Mouse (Mus musculus) heart, embryonic 12.5 days (tissue): Measurements from ENCODE around the gene Nrip3. TPM values are rescaled to one million over a fixed set of nuclear protein-coding genes. Genes with fewer than 3 reads are reported as not detected.
A peak's percentile ranks its signal among the peaks of the same experiment; 100 is the strongest.

Source experiments
- ATAC-seq: fragments of 200-750 bp; cut with Nextera tagmentation; 2 replicates; pipeline ENCODE4 v1.8.0; 2017; ENCODE audit warnings: moderate TSS enrichment, moderate library complexity; ENCODE audit not compliant: insufficient number of reproducible peaks, low FRiP score
- H3K27ac ChIP-seq: fragments of 300-500 bp; sonication (generic); 2 replicates; pipeline ENCODE4 v1.5.1; 2016; ENCODE audit warnings: mild to moderate bottlenecking, moderate library complexity; ENCODE audit not compliant: poor library complexity, severe bottlenecking
- H3K27me3 ChIP-seq: fragments of 300-500 bp; sonication (generic); replicated peaks from 2 replicates; pipeline ENCODE4 v1.6.1; 2016; ENCODE audit warnings: mild to moderate bottlenecking, moderate library complexity
- H3K36me3 ChIP-seq: fragments of 300-500 bp; sonication (generic); 2 replicates; pipeline ENCODE4 v1.6.1; 2016; ENCODE audit warnings: mild to moderate bottlenecking, moderate library complexity
- H3K4me1 ChIP-seq: fragments of 300-500 bp; sonication (generic); replicated peaks from 2 replicates; pipeline ENCODE4 v1.6.1; 2016; ENCODE audit warnings: mild to moderate bottlenecking
- H3K4me2 ChIP-seq: fragments of 300-500 bp; sonication (generic); 2 replicates; pipeline ENCODE4 v1.6.1; 2016; ENCODE audit warnings: mild to moderate bottlenecking, moderate library complexity
- H3K4me3 ChIP-seq: fragments of 300-500 bp; sonication (generic); 2 replicates; pipeline ENCODE4 v1.5.1; 2016; ENCODE audit warnings: mild to moderate bottlenecking
- H3K9ac ChIP-seq: fragments of 300-500 bp; sonication (generic); 2 replicates; pipeline ENCODE4 v1.6.1; 2016; ENCODE audit warnings: mild to moderate bottlenecking, moderate library complexity
- H3K9me3 ChIP-seq: fragments of 300-500 bp; sonication (generic); replicated peaks from 2 replicates; pipeline ENCODE4 v1.6.1; 2016; ENCODE audit warnings: mild to moderate bottlenecking, moderate library complexity
- WGBS: fragments of 180-500 bp; shearing (Covaris S2); methylation state at CpG from one replicate; pipeline ENCODE4 v1.1.7; 2016; 5-methylcytosine and 5-hydroxymethylcytosine counted together
- polyA plus RNA-seq: library from polyadenylated mRNA; unstranded; fragments of >200 nt; fragmentation: Nextera tagmentation; extraction: Ambion mirVana; gene quantifications from 2 replicates; pipeline ENCODE4 v1.2.1, GENCODE M21; 2016

Gene Nrip3
- polyA plus RNA-seq, 1 experiment from 2014 or later, result 1.0 TPM

- Histone ChIP-seq H3K27me3 (no peaks in the 10 kb centered on the region), H3K36me3 (peaks cover 29% of the 10 kb centered on the region), H3K9me3 (no peaks in the 10 kb centered on the region), H3K9ac (no peak overlapping the region), H3K4me1 (0 out of 2 replicates have a peak, but pooled peaks cover 2% of the 10 kb centered on the region), H3K27ac (no peak overlapping the region), H3K4me2 (no peak overlapping the region), H3K4me3 (no peak overlapping the region)
- WGBS, result 76% methylated on average over 4 of the region's 4 CpGs
- no peak for ATAC-seq
Observed at GRCm38 (mm10) chr7:109734806-109735205, 47.0 kb downstream of the Nrip3 start.

GRCm38 (mm10) chr7:109731626-109732025 is 50.2 kb downstream of the Nrip3 start, which contains the start of gene Ascl3:
Gene Ascl3, minus strand, starts transcription at chr7:109731726.
- Histone ChIP-seq H3K27me3 (no peaks in the 10 kb centered on the region), H3K4me3 (no peak within 1 kb of the TSS), H3K9ac (no peak within 1 kb of the TSS), H3K4me2 (no peak within 1 kb of the TSS), H3K4me1 (peaks cover 12% of the 10 kb centered on the region), H3K9me3 (no peaks in the 10 kb centered on the region), H3K36me3 (peaks cover 15% of the 10 kb centered on the region), H3K27ac (no peak within 1 kb of the TSS)
- ATAC-seq, result no peak
- 81% methylated on average over 5 of the region's 5 CpGs for WGBS

- ATAC-seq, result no peak
- WGBS, result 87% methylated on average over 5 of the region's 5 CpGs
- no peaks in the 10 kb centered on the region for H3K36me3 ChIP-seq
Observed at GRCm38 (mm10) chr7:109723697-109724096, 58.1 kb downstream of the Nrip3 start, which contains the start of gene BC051019. Gene BC051019, minus strand, starts transcription at chr7:109723850.

GRCm38 (mm10) chr7:109723114-109723513 is 58.7 kb downstream of the Nrip3 start:
- no peak overlapping the region for H3K4me3 ChIP-seq

More at GRCm38 (mm10) chr7:109723697-109724096, 58.1 kb downstream of the Nrip3 start, which contains the start of gene BC051019:
- no peak within 1 kb of the TSS for H3K4me2 ChIP-seq
- H3K9me3 ChIP-seq, result no peaks in the 10 kb centered on the region
- H3K9ac ChIP-seq, result no peak within 1 kb of the TSS
- no peaks in the 10 kb centered on the region for H3K27me3 ChIP-seq
- H3K27ac ChIP-seq, result no peak within 1 kb of the TSS; the same call in 1 of the 2 replicates
- H3K4me3 ChIP-seq, result no peak within 1 kb of the TSS
- peaks cover 2% of the 10 kb centered on the region; the same call in 1 of the 2 replicates for H3K4me1 ChIP-seq

GRCm38 (mm10) chr7:109722618-109723017 is 59.2 kb downstream of the Nrip3 start:
- no peak overlapping the region for H3K27ac ChIP-seq
- H3K4me3 ChIP-seq, result no peak overlapping the region
- no peaks in the 10 kb centered on the region for H3K27me3 ChIP-seq
- H3K4me1 ChIP-seq, result no peaks in the 10 kb centered on the region
- H3K9me3 ChIP-seq, result no peaks in the 10 kb centered on the region
- no peak overlapping the region for H3K9ac ChIP-seq
- WGBS, result 93% methylated on average over 2 of the region's 2 CpGs
- no peak for ATAC-seq
- H3K36me3 ChIP-seq, result no peaks in the 10 kb centered on the region
- no peak overlapping the region for H3K4me2 ChIP-seq

More at GRCm38 (mm10) chr7:109723114-109723513, 58.7 kb downstream of the Nrip3 start:
- 91% methylated on average over 8 of the region's 8 CpGs for WGBS
- Histone ChIP-seq H3K27ac (no peak overlapping the region), H3K27me3 (no peaks in the 10 kb centered on the region), H3K9me3 (no peaks in the 10 kb centered on the region), H3K4me1 (no peaks in the 10 kb centered on the region), H3K4me2 (no peak overlapping the region), H3K9ac (no peak overlapping the region), H3K36me3 (no peaks in the 10 kb centered on the region)
- ATAC-seq, result no peak

- 58% methylated on average over 9 of the region's 9 CpGs for WGBS
- Histone ChIP-seq H3K9ac (no peak overlapping the region), H3K4me1 (no peaks in the 10 kb centered on the region)
Observed at GRCm38 (mm10) chr7:109719286-109719685, 62.5 kb downstream of the Nrip3 start.

GRCm38 (mm10) chr7:109713434-109713982 is 68.3 kb downstream of the Nrip3 start:
- H3K36me3 ChIP-seq, result peaks cover 28% of the 10 kb centered on the region
- H3K27ac ChIP-seq, result no peak overlapping the region
- 84% methylated on average over 2 of the region's 2 CpGs for WGBS
- ATAC-seq, result no peak
- H3K9ac ChIP-seq, result no peak overlapping the region
- no peak overlapping the region for H3K4me3 ChIP-seq
- no peaks in the 10 kb centered on the region for H3K9me3 ChIP-seq
- H3K4me1 ChIP-seq, result peaks cover 15% of the 10 kb centered on the region
- H3K4me2 ChIP-seq, result no peak overlapping the region
- no peaks in the 10 kb centered on the region for H3K27me3 ChIP-seq

More at GRCm38 (mm10) chr7:109719286-109719685, 62.5 kb downstream of the Nrip3 start:
- no peak overlapping the region for H3K4me3 ChIP-seq
- H3K9me3 ChIP-seq, result no peaks in the 10 kb centered on the region
- no peak overlapping the region for H3K27ac ChIP-seq
- no peak overlapping the region for H3K4me2 ChIP-seq
- no peak for ATAC-seq
- no peaks in the 10 kb centered on the region for H3K36me3 ChIP-seq
- no peaks in the 10 kb centered on the region for H3K27me3 ChIP-seq

GRCm38 (mm10) chr7:109712198-109712597 is 69.6 kb downstream of the Nrip3 start:
- Histone ChIP-seq H3K36me3 (peaks cover 28% of the 10 kb centered on the region), H3K27me3 (no peaks in the 10 kb centered on the region), H3K4me3 (no peak overlapping the region), H3K27ac (no peak overlapping the region), H3K9ac (no peak overlapping the region), H3K4me1 (peaks cover 27% of the 10 kb centered on the region), H3K9me3 (no peaks in the 10 kb centered on the region), H3K4me2 (no peak overlapping the region)
- 88% methylated on average over 7 of the region's 7 CpGs for WGBS
- no peak for ATAC-seq

GRCm38 (mm10) chr7:109710069-109710468 is 71.8 kb downstream of the Nrip3 start:
- H3K27me3 ChIP-seq, result no peaks in the 10 kb centered on the region

GRCm38 (mm10) chr7:109708961-109709382 is 72.9 kb downstream of the Nrip3 start:
- no peak for ATAC-seq
- Histone ChIP-seq H3K27me3 (no peaks in the 10 kb centered on the region), H3K4me3 (no peak overlapping the region), H3K4me2 (peak overlapping the region; percentile 11; the same call in 1 of the 2 replicates), H3K27ac (peak overlapping the region; percentile 81), H3K9me3 (no peaks in the 10 kb centered on the region), H3K4me1 (peaks cover 40% of the 10 kb centered on the region), H3K9ac (peak overlapping the region; percentile 52; the same call in 1 of the 2 replicates), H3K36me3 (peaks cover 28% of the 10 kb centered on the region)
- WGBS, result 17% methylated on average over 3 of the region's 3 CpGs

More at GRCm38 (mm10) chr7:109710069-109710468, 71.8 kb downstream of the Nrip3 start:
- ATAC-seq, result no peak
- 14% methylated on average over 1 of the region's 1 CpGs for WGBS
- H3K27ac ChIP-seq, result peak overlapping the region; percentile 81; the same call in 1 of the 2 replicates
- no peak overlapping the region for H3K9ac ChIP-seq
- no peaks in the 10 kb centered on the region for H3K9me3 ChIP-seq
- peaks cover 31% of the 10 kb centered on the region for H3K4me1 ChIP-seq
- H3K4me3 ChIP-seq, result no peak overlapping the region
- H3K36me3 ChIP-seq, result peaks cover 28% of the 10 kb centered on the region
- H3K4me2 ChIP-seq, result no peak overlapping the region
